Mouse (Mus musculus) liver, embryonic 16.5 days (tissue): ENCODE measurements around the gene Top2a. TPM values are rescaled to one million over a fixed set of nuclear protein-coding genes. Genes with fewer than 3 reads are reported as not detected.
"Not testable (repeated sequence)": the region's sequence is repeated elsewhere in the genome, so short reads cannot be mapped to it uniquely, and the experiment has no call there.

ENCODE experiments used
- ATAC-seq: fragments of 200-750 bp; cut with Nextera tagmentation; 2 replicates; pipeline ENCODE4 v1.8.0; 2017; ENCODE audit warnings: low read depth, mild to moderate bottlenecking, moderate number of reproducible peaks, moderate library complexity
- H3K27ac ChIP-seq: fragments of 300-500 bp; sonication (generic); 2 replicates; pipeline ENCODE4 v1.5.1; 2014; ENCODE audit warnings: mild to moderate bottlenecking, low read length
- H3K27me3 ChIP-seq: fragments of 300-500 bp; sonication (generic); 2 replicates; pipeline ENCODE4 v1.6.1; 2014; ENCODE audit warnings: low read depth, low read length, mixed read lengths; ENCODE audit not compliant: control insufficient read depth, insufficient read depth
- H3K36me3 ChIP-seq: fragments of 300-500 bp; sonication (generic); 2 replicates; pipeline ENCODE4 v1.6.1; 2014; ENCODE audit warnings: mild to moderate bottlenecking; ENCODE audit not compliant: control insufficient read depth, insufficient read depth
- H3K4me1 ChIP-seq: fragments of 300-500 bp; sonication (generic); 2 replicates; pipeline ENCODE4 v1.6.1; 2014; ENCODE audit warnings: low read depth, low read length, mixed read lengths; ENCODE audit not compliant: control insufficient read depth
- H3K4me2 ChIP-seq: fragments of 300-500 bp; sonication (generic); 2 replicates; pipeline ENCODE4 v1.6.1; 2014; ENCODE audit warnings: low read depth, low read length, mixed read lengths
- H3K4me3 ChIP-seq: fragments of 300-500 bp; sonication (generic); 2 replicates; pipeline ENCODE4 v1.5.1; 2014; ENCODE audit warnings: low read depth, mild to moderate bottlenecking, low read length
- H3K9ac ChIP-seq: fragments of 300-500 bp; sonication (generic); 2 replicates; pipeline ENCODE4 v1.6.1; 2014; ENCODE audit warnings: low read depth, low read length
- H3K9me3 ChIP-seq: fragments of 300-500 bp; sonication (generic); replicated peaks from 2 replicates; pipeline ENCODE4 v1.6.1; 2016; ENCODE audit warnings: low read length; ENCODE audit not compliant: control insufficient read depth
- WGBS: fragments of 180-500 bp; shearing (Covaris S2); extraction: QIAGEN DNeasy Blood & Tissue Kit; methylation state at CpG from one replicate; pipeline ENCODE4 v1.1.7; 2014; ENCODE audit not compliant: insufficient replicate concordance; 5-methylcytosine and 5-hydroxymethylcytosine counted together
- polyA plus RNA-seq: library from polyadenylated mRNA; unstranded; fragments of >200 nt; fragmentation: Nextera tagmentation; extraction: Ambion mirVana; gene quantifications from 2 replicates; pipeline ENCODE4 v1.2.1, GENCODE M21; 2015

The Top2a gene
- polyA plus RNA-seq, 1 experiment from 2014 or later, result 189 TPM

- no peaks in the 10 kb centered on the region for H3K4me1 ChIP-seq
- ATAC-seq, result no peak
- 97% methylated on average over 11 of the region's 11 CpGs for WGBS
- no peak overlapping the region for H3K27ac ChIP-seq
- peaks cover 98% of the 10 kb centered on the region for H3K36me3 ChIP-seq
- no peaks in the 10 kb centered on the region for H3K27me3 ChIP-seq
- no peak overlapping the region for H3K9ac ChIP-seq
- no peak overlapping the region for H3K4me2 ChIP-seq
- no peaks in the 10 kb centered on the region for H3K9me3 ChIP-seq
- H3K4me3 ChIP-seq, result no peak overlapping the region
Measured at GRCm38 (mm10) chr11:98999243-98999642, 24.7 kb downstream of the Top2a start.

- Histone ChIP-seq H3K4me1 (no peaks in the 10 kb centered on the region), H3K9ac (no peak overlapping the region), H3K4me2 (no peak overlapping the region), H3K27me3 (no peaks in the 10 kb centered on the region), H3K36me3 (peaks cover 98% of the 10 kb centered on the region), H3K27ac (no peak overlapping the region), H3K9me3 (no peaks in the 10 kb centered on the region), H3K4me3 (no peak overlapping the region)
- no peak for ATAC-seq
Measured at GRCm38 (mm10) chr11:98998776-98999175, 25.2 kb downstream of the Top2a start.

GRCm38 (mm10) chr11:98997659-98998058 lies 26.3 kb downstream of the Top2a start:
- no peaks in the 10 kb centered on the region for H3K27me3 ChIP-seq
- no peaks in the 10 kb centered on the region for H3K4me1 ChIP-seq
- no peak overlapping the region for H3K27ac ChIP-seq
- 89% methylated on average over 4 of the region's 4 CpGs for WGBS
- no peak overlapping the region for H3K4me2 ChIP-seq
- peaks cover 98% of the 10 kb centered on the region for H3K36me3 ChIP-seq
- no peak overlapping the region for H3K4me3 ChIP-seq
- ATAC-seq, result no peak
- no peaks in the 10 kb centered on the region for H3K9me3 ChIP-seq
- H3K9ac ChIP-seq, result no peak overlapping the region

GRCm38 (mm10) chr11:98995987-98996386 lies 28.0 kb downstream of the Top2a start:
- Histone ChIP-seq H3K9ac (no peak overlapping the region), H3K27me3 (no peaks in the 10 kb centered on the region), H3K4me3 (no peak overlapping the region), H3K9me3 (no peaks in the 10 kb centered on the region), H3K4me1 (no peaks in the 10 kb centered on the region), H3K36me3 (peaks cover 98% of the 10 kb centered on the region), H3K4me2 (no peak overlapping the region), H3K27ac (no peak overlapping the region)
- no peak for ATAC-seq
- WGBS, result 92% methylated on average over 7 of the region's 7 CpGs

DNA sequence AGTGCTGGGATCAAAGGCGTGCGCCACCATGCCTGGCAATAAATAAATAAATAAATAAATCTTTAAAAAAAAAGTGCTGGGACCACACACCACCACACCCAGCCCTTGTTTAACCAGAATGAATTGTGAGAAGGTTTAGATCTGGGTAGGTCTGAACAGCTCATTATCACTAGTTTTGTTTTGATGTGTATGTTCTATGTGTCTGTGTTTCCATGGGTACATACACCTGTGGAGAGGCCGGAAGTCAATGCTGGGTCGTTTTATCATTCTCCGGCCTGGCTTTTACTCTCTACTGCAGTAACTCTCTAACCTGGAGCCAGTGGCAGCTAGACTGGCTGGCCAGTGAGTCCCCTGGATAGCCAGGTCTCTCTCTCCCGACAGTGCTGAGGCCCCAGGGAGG lies 33.1 kb downstream of the Top2a start:
- 83% methylated on average over 6 of the region's 6 CpGs for WGBS
- H3K36me3 ChIP-seq, result peaks cover 65% of the 10 kb centered on the region
- H3K4me2 ChIP-seq, result no peak overlapping the region
- no peaks in the 10 kb centered on the region for H3K9me3 ChIP-seq
- H3K4me1 ChIP-seq, result no peaks in the 10 kb centered on the region
- no peak overlapping the region for H3K27ac ChIP-seq
- H3K4me3 ChIP-seq, result no peak overlapping the region
- no peak overlapping the region for H3K9ac ChIP-seq
- H3K27me3 ChIP-seq, result no peaks in the 10 kb centered on the region
- no peak for ATAC-seq

DNA sequence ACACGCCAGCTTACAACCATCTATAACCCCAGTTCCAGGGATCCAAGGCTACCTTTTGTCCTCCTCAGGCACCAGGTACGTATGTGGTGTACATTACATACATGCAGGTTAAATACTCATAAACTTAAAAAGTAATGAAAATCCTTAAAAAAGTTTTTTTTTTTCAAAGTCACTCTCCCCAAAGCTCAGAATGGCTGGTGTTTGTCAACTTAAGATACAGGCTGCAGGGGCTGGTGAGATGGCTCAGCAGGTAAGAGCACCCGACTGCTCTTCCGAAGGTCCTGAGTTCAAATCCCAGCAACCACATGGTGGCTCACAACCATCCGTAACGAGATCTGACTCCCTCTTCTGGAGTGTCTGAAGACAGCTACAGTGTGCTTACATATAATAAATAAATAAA lies 35.7 kb downstream of the Top2a start:
- peaks cover 13% of the 10 kb centered on the region for H3K27me3 ChIP-seq
- ATAC-seq, H3K4me1 ChIP-seq, H3K27ac ChIP-seq, H3K4me2 ChIP-seq, H3K4me3 ChIP-seq, H3K9me3 ChIP-seq, H3K9ac ChIP-seq: not testable (repeated sequence)
- H3K36me3 ChIP-seq, result peaks cover 39% of the 10 kb centered on the region
- 87% methylated on average over 4 of the region's 6 CpGs for WGBS

GRCm38 (mm10) chr11:98985542-98985941 lies 38.4 kb downstream of the Top2a start:
- no peaks in the 10 kb centered on the region for H3K9me3 ChIP-seq

DNA sequence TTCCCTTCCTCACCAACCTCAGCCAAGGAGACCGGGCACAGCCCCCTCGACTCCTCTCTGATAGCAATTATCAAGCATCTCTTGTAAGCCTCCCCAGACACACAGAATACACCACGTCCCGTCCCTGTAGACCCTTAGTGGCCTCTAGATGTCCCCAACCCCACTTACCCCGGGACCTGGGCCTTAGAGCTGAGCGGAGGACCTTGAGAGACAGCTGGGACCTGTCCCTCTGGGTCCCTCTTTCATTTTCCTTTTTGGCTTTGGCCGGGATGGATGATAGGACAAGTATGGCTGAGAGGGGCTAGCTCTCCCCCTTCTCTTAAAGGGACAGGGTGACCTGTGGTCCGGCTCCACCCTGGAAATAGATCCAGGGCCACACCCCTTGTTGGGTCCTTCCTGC lies 40.4 kb downstream of the Top2a start:
- Histone ChIP-seq H3K4me3 (no peak overlapping the region), H3K9ac (no peak overlapping the region), H3K27ac (no peak overlapping the region), H3K9me3 (no peaks in the 10 kb centered on the region), H3K27me3 (peaks cover 51% of the 10 kb centered on the region), H3K4me2 (no peak overlapping the region), H3K4me1 (no peaks in the 10 kb centered on the region), H3K36me3 (peaks cover 1% of the 10 kb centered on the region)
- ATAC-seq, result no peak
- WGBS, result 44% methylated on average over 8 of the region's 8 CpGs

More at GRCm38 (mm10) chr11:98985542-98985941, 38.4 kb downstream of the Top2a start:
- H3K4me1 ChIP-seq, result no peaks in the 10 kb centered on the region
- H3K9ac ChIP-seq, result no peak overlapping the region
- H3K27me3 ChIP-seq, result peaks cover 39% of the 10 kb centered on the region
- no peak overlapping the region for H3K27ac ChIP-seq
- 62% methylated on average over 7 of the region's 7 CpGs for WGBS
- H3K4me3 ChIP-seq, result no peak overlapping the region
- no peak overlapping the region for H3K4me2 ChIP-seq
- H3K36me3 ChIP-seq, result peaks cover 14% of the 10 kb centered on the region
- no peak for ATAC-seq

DNA sequence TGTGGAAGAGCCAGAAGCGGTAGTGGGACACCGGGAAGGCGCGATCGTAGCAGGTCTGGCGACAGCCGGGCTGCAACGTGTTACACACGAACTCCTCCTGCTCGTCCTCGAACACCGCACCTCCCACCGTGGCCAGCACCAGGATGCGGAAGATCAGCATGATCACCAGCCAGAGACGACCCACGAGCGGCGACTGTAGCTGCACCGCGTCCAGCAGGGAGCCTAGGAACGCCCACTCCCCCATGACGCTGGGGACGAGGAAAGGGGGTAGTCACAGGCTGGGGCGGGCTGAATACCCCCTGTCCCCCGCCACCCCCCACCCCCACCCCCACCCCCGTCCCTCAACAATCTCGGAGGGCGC lies 41.2 kb downstream of the Top2a start, which contains the start of gene Gjd3:
Gene Gjd3 (minus strand): TSS at position 244 of the 361 bp plus-strand sequence.
- H3K27me3 ChIP-seq, result peaks cover 51% of the 10 kb centered on the region
- peak within 1 kb of the TSS; percentile 68 for H3K4me2 ChIP-seq
- H3K9ac ChIP-seq, result no peak within 1 kb of the TSS
- no peaks in the 10 kb centered on the region for H3K9me3 ChIP-seq
- peak within 1 kb of the TSS; percentile 50 for H3K4me3 ChIP-seq
- ATAC-seq, result no peak
- H3K36me3 ChIP-seq, result no peaks in the 10 kb centered on the region
- 3% methylated on average over 28 of the region's 28 CpGs for WGBS
- H3K27ac ChIP-seq, result no peak within 1 kb of the TSS
- no peaks in the 10 kb centered on the region for H3K4me1 ChIP-seq
